Mouse (Mus musculus) cortical plate, adult 2 months (tissue): ENCODE data around the gene Htatip2.

ENCODE experiments used
- CTCF ChIP-seq: fragments of 200-500 bp; IDR thresholded peaks from 2 replicates; pipeline ENCODE4 v1.5.1; 2011; ENCODE audit warnings: mild to moderate bottlenecking, control low read depth, low read length; ENCODE audit not compliant: insufficient read depth; ENCODE audit errors: extremely low read depth
- POLR2A ChIP-seq: fragments of 200-500 bp; IDR thresholded peaks from 2 replicates; pipeline ENCODE4 v1.6.1; 2011; ENCODE audit warnings: mild to moderate bottlenecking, low read length, control low read depth; ENCODE audit not compliant: insufficient read depth; ENCODE audit errors: extremely low read depth

DNA sequence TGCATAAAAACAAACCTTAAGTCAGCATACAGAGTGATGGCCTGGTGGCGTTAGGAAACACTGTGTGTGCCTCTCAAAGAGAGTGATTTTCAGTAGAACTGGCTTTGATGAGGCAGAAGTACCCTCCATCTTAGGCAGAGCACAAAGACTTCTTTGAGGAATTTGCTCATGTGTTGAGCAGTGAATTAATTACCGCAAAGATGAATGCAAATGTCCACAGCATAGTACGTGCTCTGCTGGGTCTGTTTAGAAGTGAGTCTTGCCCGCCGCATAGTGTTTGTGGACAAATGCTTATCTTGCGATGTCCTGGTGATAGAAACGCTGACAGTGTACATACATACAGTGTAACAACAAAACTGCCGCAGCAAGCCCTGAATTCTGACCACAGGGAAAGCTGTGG is 19.5 kb upstream of the Htatip2 start:
- TF ChIP-seq POLR2A (no peak), CTCF (no peak)
